Mouse (Mus musculus) bone marrow macrophage, adult 2 months (primary cell): ENCODE measurements around the gene Arhgef3.

Source experiments
- CTCF ChIP-seq: IDR thresholded peaks from 2 replicates; pipeline ENCODE4 v1.5.1; 2012; ENCODE audit warnings: low read depth, mild to moderate bottlenecking, low read length, moderate library complexity
- POLR2A ChIP-seq: IDR thresholded peaks from 2 replicates; pipeline ENCODE4 v1.6.1; 2012; ENCODE audit warnings: mild to moderate bottlenecking, low read depth, low read length, borderline replicate concordance

- TF ChIP-seq CTCF (no peak), POLR2A (no peak)
Measured at GRCm38 (mm10) chr14:27206443-27206842, 91.7 kb downstream of the Arhgef3 start.
